Mouse (Mus musculus) adrenal gland, postnatal 14 days (tissue): Measurements from ENCODE around the gene Gm21996. TPM values are rescaled to one million over a fixed set of nuclear protein-coding genes. Genes with fewer than 3 reads are reported as not detected.
"Not testable (repeated sequence)": the region's sequence is repeated elsewhere in the genome, so short reads cannot be mapped to it uniquely, and the experiment has no call there.

ENCODE experiments used
- DNase-seq: peaks from one replicate; pipeline ENCODE4 v3.0.0; 2021; ENCODE audit warnings: mixed read lengths
- long read RNA-seq, 2 experiments: library from polyadenylated mRNA; stranded (forward); transcript quantifications; one replicate each; pipeline ENCODE4 v2.0.0; 2021
- total RNA-seq: library from RNA; stranded (reverse); gene quantifications from 2 replicates; pipeline ENCODE4 v1.2.3, GENCODE M21; 2021

Gm21996 gene
- total RNA-seq = not detected in 2 replicates
- long read RNA-seq, experiment 1 = 0 reads
- long read RNA-seq, experiment 2 = 0 reads

- not testable (repeated sequence) for DNase-seq
Measured at GRCm38 (mm10) chrY:89745432-89745831, at the start of gene Gm21996. Gm21996 (minus strand) TSS chrY:89745532.
